Mouse (Mus musculus) midbrain, embryonic 10.5 days (tissue): ENCODE results near the gene Pcnx4. TPM values are rescaled to one million over a fixed set of nuclear protein-coding genes. Genes with fewer than 3 reads are reported as not detected.
A peak's percentile ranks its signal among the peaks of the same experiment; 100 is the strongest.

ENCODE experiments used
- DNase-seq: peaks from one replicate; pipeline ENCODE4 v3.0.0-alpha.2; 2017; ENCODE audit warnings: low spot score
- H3K27ac ChIP-seq: fragments of 300-500 bp; sonication (generic); replicated peaks from 2 replicates; pipeline ENCODE4 v1.5.1; 2016; ENCODE audit warnings: mild to moderate bottlenecking
- H3K27me3 ChIP-seq: fragments of 300-500 bp; sonication (generic); 2 replicates; pipeline ENCODE4 v1.6.1; 2016; ENCODE audit warnings: low read depth, mild to moderate bottlenecking; ENCODE audit not compliant: poor library complexity, severe bottlenecking
- H3K36me3 ChIP-seq: fragments of 300-500 bp; sonication (generic); 2 replicates; pipeline ENCODE4 v1.6.1; 2016; ENCODE audit warnings: mild to moderate bottlenecking, moderate library complexity
- H3K4me1 ChIP-seq: fragments of 300-500 bp; sonication (generic); 2 replicates; pipeline ENCODE4 v1.6.1; 2016
- H3K4me3 ChIP-seq: fragments of 300-500 bp; sonication (generic); 2 replicates; pipeline ENCODE4 v1.5.1; 2016; ENCODE audit warnings: mild to moderate bottlenecking, moderate library complexity
- H3K9me3 ChIP-seq: fragments of 300-500 bp; sonication (generic); replicated peaks from 2 replicates; pipeline ENCODE4 v1.6.1; 2016; ENCODE audit warnings: mild to moderate bottlenecking
- WGBS: fragments of 180-500 bp; shearing (Covaris S2); methylation state at CpG from one replicate; pipeline ENCODE4 v1.1.7; 2016; 5-methylcytosine and 5-hydroxymethylcytosine counted together
- polyA plus RNA-seq: library from polyadenylated mRNA; unstranded; fragments of >200 nt; fragmentation: Nextera tagmentation; extraction: Ambion mirVana; gene quantifications from 2 replicates; pipeline ENCODE4 v1.2.1, GENCODE M21; 2016

Pcnx4 gene
- polyA plus RNA-seq, result 13.4 and 15.9 TPM in 2 replicates

DNA sequence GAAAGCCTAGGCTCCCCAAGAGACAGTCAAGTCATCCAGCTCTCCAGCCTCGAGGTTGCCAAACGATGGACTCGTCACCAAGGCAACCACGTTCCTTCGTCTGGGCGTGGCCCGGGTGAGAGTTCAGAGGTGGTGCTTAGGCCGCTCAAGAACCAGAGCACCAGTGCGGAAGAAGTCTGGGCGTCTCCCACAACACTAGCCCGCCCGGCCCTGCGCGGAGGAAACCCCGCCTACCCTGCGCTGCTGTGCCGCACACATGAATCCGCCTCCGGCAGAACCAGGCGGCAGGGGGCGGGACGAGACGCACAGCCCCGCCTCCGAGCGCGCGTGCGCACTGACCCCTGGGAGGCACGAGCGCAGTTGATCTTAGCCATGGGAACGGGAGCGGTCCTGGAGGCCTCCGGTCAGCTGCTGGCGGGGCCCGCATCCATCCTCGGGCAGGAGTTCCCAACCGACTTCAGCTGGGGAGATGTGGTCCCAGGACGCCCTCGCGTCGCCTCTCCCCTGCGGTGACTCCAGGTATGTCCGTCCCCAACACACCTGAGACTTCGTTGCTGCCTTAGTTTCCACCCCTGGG is at the start of gene Pcnx4:
Gene Pcnx4, plus strand, starts transcription at position 363 of the 577 bp plus-strand sequence.
- Histone ChIP-seq H3K4me3 (peak within 1 kb of the TSS; percentile 73), H3K27ac (peak within 1 kb of the TSS; percentile 86), H3K27me3 (no peaks in the 10 kb centered on the region), H3K4me1 (peaks cover 20% of the 10 kb centered on the region), H3K36me3 (peaks cover 10% of the 10 kb centered on the region), H3K9me3 (no peaks in the 10 kb centered on the region)
- DNase-seq, result peak; percentile 98
- under 1% methylated on average over 45 of the region's 45 CpGs for WGBS

DNA sequence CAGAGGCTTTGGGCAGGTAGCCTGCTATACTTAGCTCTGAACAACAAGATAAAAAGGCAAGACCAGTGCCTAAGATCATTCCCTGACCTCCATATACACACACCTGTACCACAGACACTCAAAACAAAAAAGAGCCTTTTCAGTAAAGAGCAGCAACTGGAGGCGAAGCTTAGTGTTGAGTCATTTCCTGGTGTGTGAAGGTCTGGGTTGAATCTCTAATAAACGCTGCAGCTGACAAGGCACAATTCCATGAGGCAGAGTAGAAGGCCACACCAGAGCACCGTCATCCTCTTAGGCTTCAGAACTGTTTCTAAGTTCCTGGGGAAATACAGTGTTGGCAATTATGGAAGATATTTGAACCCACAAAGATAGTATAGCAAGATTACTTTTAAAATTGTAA is 48.7 kb upstream of the Pcnx4 start:
- H3K36me3 ChIP-seq, result no peaks in the 10 kb centered on the region
- 88% methylated on average over 3 of the region's 3 CpGs for WGBS
- peaks cover 5% of the 10 kb centered on the region for H3K4me1 ChIP-seq
- H3K27ac ChIP-seq, result no peak overlapping the region
- H3K4me3 ChIP-seq, result no peak overlapping the region
- DNase-seq, result no peak
- H3K27me3 ChIP-seq, result no peaks in the 10 kb centered on the region
- H3K9me3 ChIP-seq, result no peaks in the 10 kb centered on the region

DNA sequence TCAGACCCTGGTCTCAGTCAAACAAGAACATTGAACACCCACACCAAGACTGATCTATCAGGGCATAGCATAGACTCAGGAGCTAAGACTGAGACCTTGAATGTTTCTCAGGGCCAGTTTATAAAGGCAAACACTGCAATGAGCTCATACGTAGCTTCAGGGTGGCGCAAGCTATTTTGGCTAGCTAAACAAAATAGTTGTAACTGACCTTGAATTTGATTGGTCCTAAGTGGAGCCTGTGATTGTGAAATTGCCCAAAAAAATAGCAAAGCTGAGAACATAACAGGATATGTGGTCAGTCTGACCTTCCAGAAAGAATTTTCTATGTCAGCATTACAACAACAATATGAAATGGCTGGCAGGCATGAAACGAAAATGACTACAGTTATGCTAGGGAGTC is 46.2 kb upstream of the Pcnx4 start:
- no peak overlapping the region for H3K4me3 ChIP-seq
- H3K9me3 ChIP-seq, result no peaks in the 10 kb centered on the region
- no peak for DNase-seq
- 94% methylated on average over 3 of the region's 3 CpGs for WGBS
- H3K4me1 ChIP-seq, result no peaks in the 10 kb centered on the region
- no peaks in the 10 kb centered on the region for H3K27me3 ChIP-seq
- no peaks in the 10 kb centered on the region for H3K36me3 ChIP-seq
- H3K27ac ChIP-seq, result no peak overlapping the region

DNA sequence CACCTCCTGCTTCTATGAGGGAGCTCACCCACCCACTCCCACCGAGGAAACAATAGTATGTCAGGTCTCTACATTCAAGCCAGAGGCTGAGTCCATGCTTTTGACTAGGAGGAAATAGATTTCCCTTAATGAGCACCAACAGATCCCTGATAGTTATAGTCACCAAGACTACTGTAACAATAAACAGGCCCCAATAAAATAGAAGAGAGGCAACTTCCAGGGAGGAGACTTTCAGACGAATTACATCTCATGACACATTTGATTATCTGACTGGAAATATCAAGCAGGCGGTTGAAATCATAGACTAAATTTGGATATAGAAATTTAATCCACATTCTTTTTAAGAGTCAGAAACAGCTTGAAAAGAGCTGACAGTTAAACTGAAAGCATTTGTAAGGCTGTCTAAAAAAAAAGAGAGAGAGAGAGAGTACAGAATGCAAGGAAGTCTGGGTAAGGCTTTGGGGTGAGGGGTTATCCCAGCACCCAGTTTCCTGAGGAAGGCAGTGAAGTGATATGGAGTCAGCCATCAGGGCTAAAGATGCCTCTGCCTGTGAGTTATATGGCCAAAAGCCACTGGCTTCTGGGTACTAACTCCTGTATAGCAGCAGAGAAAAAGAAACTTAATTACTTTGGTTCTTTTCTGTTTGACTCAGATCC is 45.0 kb upstream of the Pcnx4 start:
- H3K9me3 ChIP-seq, result no peaks in the 10 kb centered on the region
- H3K4me1 ChIP-seq, result no peaks in the 10 kb centered on the region
- no peak overlapping the region for H3K27ac ChIP-seq
- H3K4me3 ChIP-seq, result no peak overlapping the region
- DNase-seq, result no peak
- no peaks in the 10 kb centered on the region for H3K36me3 ChIP-seq
- 91% methylated on average over 3 of the region's 3 CpGs for WGBS
- H3K27me3 ChIP-seq, result no peaks in the 10 kb centered on the region

DNA sequence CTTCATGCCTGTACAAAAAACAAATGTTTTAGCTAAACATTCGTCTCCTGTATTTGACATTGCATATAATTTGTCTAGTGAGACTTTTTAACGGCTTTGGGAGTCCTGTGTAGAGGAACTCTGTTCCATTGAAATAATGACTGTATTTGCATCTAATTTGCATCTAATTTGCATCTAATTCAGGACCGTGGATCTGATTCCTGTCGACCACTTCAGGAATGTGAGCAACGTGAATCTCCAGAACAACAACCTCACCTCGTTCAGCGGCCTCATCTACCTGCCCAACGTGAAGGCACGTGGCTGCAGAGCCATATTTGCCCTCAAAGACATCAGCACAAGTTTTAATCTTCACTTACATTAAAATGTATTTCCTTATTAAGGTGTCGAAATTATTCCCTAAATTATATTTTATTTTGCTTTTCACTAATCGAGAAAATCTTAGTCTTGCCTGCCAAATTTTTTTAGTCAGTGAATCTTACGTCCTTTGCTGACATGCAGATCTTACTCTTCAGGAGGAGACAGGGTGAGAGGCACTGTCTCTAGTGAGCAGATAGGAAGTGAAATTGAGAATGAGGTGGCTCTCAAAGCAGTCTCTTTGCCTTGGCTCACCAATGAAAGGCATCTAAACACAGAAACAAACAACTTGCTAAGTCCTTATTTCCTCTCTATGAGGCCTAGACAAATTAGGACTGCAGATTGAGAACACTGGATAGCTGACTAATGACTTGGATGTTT is 39.1 kb upstream of the Pcnx4 start:
- 77% methylated on average over 12 of the region's 12 CpGs for WGBS
- H3K4me1 ChIP-seq, result no peaks in the 10 kb centered on the region
- H3K4me3 ChIP-seq, result no peak overlapping the region
- DNase-seq, result no peak
- no peak overlapping the region for H3K27ac ChIP-seq
- H3K9me3 ChIP-seq, result no peaks in the 10 kb centered on the region
- H3K27me3 ChIP-seq, result no peaks in the 10 kb centered on the region
- H3K36me3 ChIP-seq, result no peaks in the 10 kb centered on the region

DNA sequence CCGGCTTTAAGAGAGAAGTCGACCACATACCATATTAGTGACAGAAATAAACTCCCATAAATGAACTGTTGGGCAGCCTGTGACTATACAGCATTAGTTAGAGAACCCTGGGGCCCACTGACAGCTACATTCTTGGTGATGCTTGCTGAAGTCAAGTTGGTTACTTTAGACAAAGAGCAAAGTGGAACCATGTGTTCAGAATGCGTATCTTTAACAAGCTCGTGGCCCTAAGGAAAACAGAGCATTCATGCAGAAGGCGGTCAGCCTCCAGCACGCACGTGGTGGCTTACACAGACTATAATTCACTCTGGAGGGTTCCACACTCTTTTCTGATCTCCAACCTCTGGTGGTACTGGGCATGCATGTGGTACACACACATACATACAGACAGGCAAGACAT is 26.6 kb upstream of the Pcnx4 start:
- DNase-seq, result no peak
- H3K27me3 ChIP-seq, result no peaks in the 10 kb centered on the region
- 77% methylated on average over 7 of the region's 7 CpGs for WGBS
- H3K36me3 ChIP-seq, result no peaks in the 10 kb centered on the region
- no peak overlapping the region for H3K27ac ChIP-seq
- no peaks in the 10 kb centered on the region for H3K4me1 ChIP-seq
- no peak overlapping the region for H3K4me3 ChIP-seq
- H3K9me3 ChIP-seq, result no peaks in the 10 kb centered on the region

DNA sequence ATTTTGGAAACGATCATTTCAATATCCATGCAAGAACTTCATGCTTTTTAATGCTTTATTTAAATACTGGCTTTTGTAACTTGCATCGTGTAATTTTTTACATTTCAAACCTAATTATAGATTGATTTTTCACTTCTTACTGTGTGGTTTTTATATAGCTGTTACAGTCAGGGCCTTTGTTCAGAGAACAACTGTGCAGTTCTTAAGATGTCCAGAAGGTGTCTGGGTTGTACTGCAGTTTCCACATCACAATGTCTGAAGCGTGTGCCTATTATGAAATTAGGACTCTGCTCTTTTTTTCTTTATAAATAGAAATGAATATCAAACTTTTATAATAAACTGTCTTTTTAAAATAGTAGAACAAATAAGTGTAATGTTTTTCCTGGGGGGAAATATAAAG is 20.7 kb upstream of the Pcnx4 start:
- Histone ChIP-seq H3K36me3 (no peaks in the 10 kb centered on the region), H3K9me3 (no peaks in the 10 kb centered on the region), H3K27me3 (peaks cover 7% of the 10 kb centered on the region; the same call in 1 of the 2 replicates), H3K4me3 (no peak overlapping the region), H3K4me1 (peaks cover 9% of the 10 kb centered on the region), H3K27ac (no peak overlapping the region)
- no peak for DNase-seq
- 79% methylated on average over 3 of the region's 3 CpGs for WGBS

DNA sequence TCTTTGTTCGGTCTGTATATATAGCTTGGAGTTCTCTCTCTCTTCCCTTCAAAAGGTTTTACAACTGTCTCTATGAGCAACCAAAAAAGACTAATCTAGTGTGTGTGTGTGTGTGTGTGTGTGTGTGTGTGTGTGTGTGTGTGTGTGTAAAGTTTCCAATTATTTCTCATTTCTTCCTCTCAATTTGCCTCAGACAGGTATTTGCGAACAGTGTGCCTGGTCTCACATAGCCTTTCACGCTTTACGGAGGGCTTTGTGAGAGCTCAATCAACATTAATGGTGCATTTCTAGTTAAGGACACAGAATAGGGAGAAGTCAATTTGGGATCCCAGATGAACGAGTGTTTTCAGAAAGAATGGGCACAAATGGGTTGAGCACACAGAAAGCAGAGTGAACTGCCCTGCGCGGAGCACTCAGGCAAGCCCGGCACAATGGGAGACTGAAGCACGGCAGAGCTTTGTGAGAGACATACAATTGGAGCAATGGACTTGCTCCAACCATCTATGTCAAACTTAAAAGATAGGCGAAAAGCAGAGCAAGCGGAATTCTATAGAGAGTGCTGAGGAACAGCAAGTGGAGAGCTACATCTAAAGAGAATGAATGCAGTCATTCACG is 18.0 kb upstream of the Pcnx4 start:
- 50% methylated on average over 12 of the region's 12 CpGs for WGBS
- peaks cover 7% of the 10 kb centered on the region; the same call in 1 of the 2 replicates for H3K27me3 ChIP-seq
- no peak overlapping the region for H3K4me3 ChIP-seq
- no peaks in the 10 kb centered on the region for H3K9me3 ChIP-seq
- H3K4me1 ChIP-seq, result peaks cover 9% of the 10 kb centered on the region
- no peaks in the 10 kb centered on the region for H3K36me3 ChIP-seq
- no peak overlapping the region for H3K27ac ChIP-seq
- no peak for DNase-seq

DNA sequence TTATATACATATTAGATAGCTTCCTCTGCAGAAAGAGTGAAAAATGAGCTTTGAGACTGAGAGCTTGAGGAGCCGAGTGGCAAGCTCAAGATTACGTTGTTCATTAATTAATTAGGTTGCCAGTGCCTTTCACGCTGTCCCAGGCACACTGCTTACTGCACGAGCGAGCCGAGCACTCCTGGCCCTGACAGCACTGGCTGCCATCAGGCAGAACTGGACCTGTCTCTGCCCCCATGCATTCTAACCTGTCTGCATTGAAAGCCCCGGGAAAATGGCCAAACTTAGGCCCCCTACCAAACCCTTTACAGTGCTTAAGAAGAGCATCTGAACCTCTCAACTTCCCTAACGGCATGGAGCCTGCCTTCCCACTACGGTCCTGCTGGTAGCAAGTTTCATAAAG is 16.8 kb upstream of the Pcnx4 start:
- H3K27ac ChIP-seq, result no peak overlapping the region
- DNase-seq, result no peak
- H3K4me1 ChIP-seq, result peaks cover 9% of the 10 kb centered on the region
- WGBS, result 68% methylated on average over 9 of the region's 9 CpGs
- no peaks in the 10 kb centered on the region for H3K36me3 ChIP-seq
- H3K4me3 ChIP-seq, result no peak overlapping the region
- H3K9me3 ChIP-seq, result no peaks in the 10 kb centered on the region
- H3K27me3 ChIP-seq, result peaks cover 7% of the 10 kb centered on the region; the same call in 1 of the 2 replicates

DNA sequence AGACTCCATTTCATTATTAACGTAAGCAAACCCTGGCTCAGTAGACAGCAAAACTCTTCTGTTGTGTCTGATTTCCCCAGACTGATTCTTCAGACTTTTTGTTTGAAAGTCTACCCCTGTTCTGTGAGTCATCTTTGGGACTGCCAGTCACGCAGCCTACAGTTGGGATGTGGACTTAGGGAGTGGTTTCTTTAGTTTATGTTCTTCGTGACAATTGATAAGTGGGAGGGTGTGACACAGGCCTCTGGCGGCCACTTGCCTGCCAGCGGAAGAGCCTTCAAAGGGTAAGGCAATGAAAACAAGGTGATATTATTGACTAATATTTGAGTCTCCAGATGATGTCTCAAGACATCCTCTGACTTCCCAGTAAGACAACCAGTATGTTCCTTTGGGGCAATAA is 16.3 kb upstream of the Pcnx4 start:
- Histone ChIP-seq H3K4me1 (peaks cover 9% of the 10 kb centered on the region), H3K27ac (no peak overlapping the region), H3K27me3 (peaks cover 7% of the 10 kb centered on the region; the same call in 1 of the 2 replicates), H3K36me3 (no peaks in the 10 kb centered on the region), H3K9me3 (no peaks in the 10 kb centered on the region), H3K4me3 (no peak overlapping the region)
- 87% methylated on average over 5 of the region's 5 CpGs for WGBS
- no peak for DNase-seq

DNA sequence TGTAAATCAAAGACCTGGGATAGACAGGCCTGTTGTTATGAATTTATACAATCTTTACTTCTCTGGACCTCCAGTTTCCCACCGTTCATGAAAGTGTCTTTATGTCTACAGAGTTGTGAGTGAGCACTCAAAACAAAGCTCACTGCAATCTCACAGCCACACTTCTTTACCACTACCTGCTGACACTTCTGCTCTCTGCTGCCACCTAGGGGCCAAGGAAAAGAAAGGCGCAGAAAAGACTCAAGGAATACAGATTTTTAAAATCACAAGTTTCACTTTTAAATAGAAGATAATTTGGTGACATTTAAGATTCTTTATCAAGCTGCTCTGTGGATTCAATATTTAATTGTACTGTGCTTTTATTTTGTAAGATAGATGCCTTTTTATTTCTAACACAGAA is 15.5 kb upstream of the Pcnx4 start:
- peak; percentile 62 for DNase-seq
- Histone ChIP-seq H3K9me3 (no peaks in the 10 kb centered on the region), H3K27me3 (peaks cover 7% of the 10 kb centered on the region; the same call in 1 of the 2 replicates), H3K4me1 (peaks cover 9% of the 10 kb centered on the region), H3K27ac (no peak overlapping the region), H3K36me3 (no peaks in the 10 kb centered on the region), H3K4me3 (no peak overlapping the region)
- 6% methylated on average over 2 of the region's 2 CpGs for WGBS

DNA sequence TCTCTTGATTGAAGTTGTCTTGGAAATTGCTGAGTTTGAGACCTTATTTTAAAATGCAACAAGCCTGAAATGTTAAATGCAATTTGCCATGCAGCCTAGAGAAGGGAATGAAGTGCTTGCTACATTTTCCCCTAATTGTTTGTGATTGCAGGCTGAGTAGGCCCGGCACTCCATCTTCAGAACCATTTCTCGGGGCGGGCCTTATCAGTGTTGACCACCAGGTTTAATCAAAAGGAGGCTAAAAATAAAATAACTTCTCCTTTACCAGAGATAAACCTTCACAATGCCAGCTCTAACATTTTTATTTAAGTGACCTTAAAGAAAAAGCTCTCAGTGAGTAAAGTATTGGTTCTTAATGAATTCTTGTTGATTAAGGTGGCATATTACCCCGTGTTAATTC is 10.6 kb upstream of the Pcnx4 start:
- 82% methylated on average over 4 of the region's 4 CpGs for WGBS

DNA sequence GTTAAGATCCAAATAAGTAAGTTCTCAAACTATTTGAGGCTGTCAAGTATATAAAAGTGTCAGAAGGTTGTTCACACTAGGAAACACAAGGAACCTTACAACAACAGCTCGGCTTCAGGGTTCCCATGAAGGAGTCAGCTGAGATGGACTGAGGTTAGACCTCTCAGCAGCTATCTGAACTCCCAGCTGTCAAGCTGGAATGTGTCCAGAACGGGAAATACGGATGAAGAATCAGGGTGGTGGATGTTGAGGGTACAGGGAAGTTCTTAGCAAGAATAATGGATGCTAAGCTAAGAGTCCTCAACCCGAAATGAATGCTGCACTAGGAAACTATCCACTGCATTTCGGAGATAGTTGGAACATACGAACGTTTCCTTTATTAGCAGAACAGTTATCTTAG is 3.9 kb upstream of the Pcnx4 start:
- Histone ChIP-seq H3K4me3 (no peak overlapping the region), H3K27me3 (no peaks in the 10 kb centered on the region), H3K4me1 (peaks cover 16% of the 10 kb centered on the region), H3K27ac (no peak overlapping the region), H3K9me3 (no peaks in the 10 kb centered on the region), H3K36me3 (no peaks in the 10 kb centered on the region)
- WGBS, result 85% methylated on average over 7 of the region's 7 CpGs
- DNase-seq, result no peak

More for the DNA sequence above, 10.6 kb upstream of the Pcnx4 start:
- no peaks in the 10 kb centered on the region for H3K4me1 ChIP-seq
- no peak overlapping the region for H3K4me3 ChIP-seq
- H3K27me3 ChIP-seq, result no peaks in the 10 kb centered on the region
- DNase-seq, result no peak
- H3K9me3 ChIP-seq, result no peaks in the 10 kb centered on the region
- no peak overlapping the region for H3K27ac ChIP-seq
- H3K36me3 ChIP-seq, result no peaks in the 10 kb centered on the region
